Mouse (Mus musculus) embryo, embryonic 10 days (tissue): ENCODE data around the gene Sel1l3.

ENCODE experiments used
- DNase-seq: peaks from one replicate; pipeline ENCODE4 v3.0.0-alpha.2; 2015; ENCODE audit warnings: low spot score

Gene Sel1l3

GRCm38 (mm10) chr5:53213711-53214352 lies at the start of gene Sel1l3:
Gene Sel1l3, minus strand, starts transcription at chr5:53213927.
- DNase-seq = peak; percentile 16

DNA sequence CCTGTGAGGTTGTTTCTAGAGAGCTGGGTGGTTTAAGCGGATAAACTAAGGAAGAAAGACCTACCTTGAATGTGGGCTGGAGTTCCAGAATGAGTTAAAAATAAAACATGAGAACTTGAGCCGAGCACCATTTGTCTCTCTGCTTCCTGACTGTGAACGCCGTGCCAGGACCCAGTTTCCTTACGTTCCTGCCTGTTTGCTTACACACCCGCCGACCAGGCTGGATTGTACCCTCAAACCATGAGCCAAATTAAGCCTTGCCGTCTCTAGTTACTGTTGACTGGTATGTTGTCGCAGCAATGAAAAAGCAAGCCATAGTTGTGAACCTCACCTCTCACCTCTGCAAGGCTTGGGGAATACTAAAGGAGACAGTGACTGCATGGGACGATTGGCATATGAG lies 48.3 kb upstream of the Sel1l3 start:
- DNase-seq = no peak

GRCm38 (mm10) chr5:53259894-53260293 lies 46.2 kb upstream of the Sel1l3 start:
- no peak for DNase-seq

DNA sequence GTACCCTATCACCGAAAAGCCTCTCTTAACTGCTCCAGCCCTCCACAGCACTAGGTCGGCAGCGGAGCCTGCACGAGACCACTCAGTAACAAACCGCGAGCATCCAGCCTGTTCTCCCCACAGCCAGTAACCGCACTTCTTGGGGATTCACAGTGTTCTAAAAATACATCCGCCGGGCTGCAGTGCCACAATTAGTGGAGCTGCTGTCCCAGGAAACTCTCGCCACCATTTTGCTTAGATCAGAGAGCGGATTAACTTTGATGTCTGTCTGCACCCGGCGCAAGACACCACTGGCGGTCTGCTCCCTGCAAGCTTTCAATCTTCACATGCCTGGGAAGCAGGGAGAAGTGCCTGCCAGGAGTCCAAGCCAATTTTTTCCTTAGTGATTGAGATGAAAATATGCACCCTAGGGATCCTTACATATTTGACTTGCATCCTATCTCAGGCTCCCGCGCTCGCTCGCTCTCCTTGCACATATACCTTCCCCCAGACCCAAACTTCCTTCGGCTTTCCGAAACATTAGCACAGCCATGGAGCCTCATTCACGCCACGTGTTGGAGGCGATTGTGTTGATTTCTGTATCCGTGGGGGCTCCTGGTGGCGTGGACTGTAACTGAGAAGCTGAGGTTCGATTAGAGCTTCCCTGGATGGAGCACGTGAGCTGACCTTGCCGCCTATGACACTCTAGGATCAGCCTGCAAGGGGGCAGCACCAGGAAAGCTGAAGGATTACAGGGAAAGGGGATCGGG lies 44.5 kb upstream of the Sel1l3 start:
- peak; percentile 66 for DNase-seq

DNA sequence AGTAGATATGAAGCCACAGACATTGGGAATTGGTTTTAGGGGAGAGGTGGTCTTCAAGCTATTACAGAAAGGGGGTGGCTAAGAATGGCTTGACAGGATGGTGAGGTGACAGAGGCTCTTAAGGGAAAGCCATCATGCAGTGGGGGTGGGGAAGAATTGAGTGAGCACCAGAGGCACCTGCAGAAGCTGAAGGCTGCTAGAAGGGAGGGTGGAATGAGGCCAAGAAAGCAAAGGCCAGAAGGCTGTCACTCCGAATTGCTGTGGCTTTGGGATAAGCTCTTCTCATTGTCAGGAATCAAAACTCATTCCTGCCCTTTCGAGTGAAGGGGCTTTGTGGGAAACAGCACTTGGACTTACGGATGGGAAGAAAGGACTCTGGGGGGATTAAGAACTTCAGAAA lies 41.1 kb upstream of the Sel1l3 start:
- DNase-seq = no peak

- no peak for DNase-seq
Measured at GRCm38 (mm10) chr5:53254154-53254553, 40.4 kb upstream of the Sel1l3 start.

GRCm38 (mm10) chr5:53249431-53250061 lies 35.8 kb upstream of the Sel1l3 start:
- no peak for DNase-seq

- DNase-seq = no peak
Measured at GRCm38 (mm10) chr5:53248499-53248898, 34.8 kb upstream of the Sel1l3 start.

- DNase-seq = no peak
Measured at GRCm38 (mm10) chr5:53243933-53244332, 30.2 kb upstream of the Sel1l3 start.

DNA sequence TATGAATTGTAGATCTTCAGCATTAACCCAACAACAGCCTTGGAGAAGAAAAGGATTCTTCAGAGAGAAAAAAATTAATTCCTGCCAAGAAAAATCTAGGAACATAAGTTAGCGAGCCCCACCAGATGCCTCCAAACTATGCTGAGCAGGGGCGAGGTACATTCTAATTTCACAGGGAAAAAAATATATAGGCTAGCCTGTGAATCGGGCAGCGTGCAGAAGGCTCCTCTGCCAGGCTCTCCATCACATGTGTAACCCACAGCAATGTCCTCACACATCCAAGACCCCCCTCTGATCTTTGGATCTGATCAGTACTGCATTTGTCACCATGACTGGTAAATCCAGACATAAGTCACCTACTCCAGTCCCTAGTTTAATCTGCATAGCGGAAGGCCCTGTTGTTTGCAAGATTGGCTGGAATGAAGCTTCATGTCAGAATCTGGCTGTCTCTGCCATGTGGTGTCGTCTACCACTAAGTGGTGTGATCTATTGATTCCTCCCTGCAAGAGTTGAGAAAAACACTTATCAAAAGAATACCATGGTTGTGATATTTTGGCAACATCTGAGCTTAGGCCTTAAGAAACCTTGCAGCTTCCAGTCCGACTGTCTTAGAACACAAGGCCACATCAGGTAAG lies 29.3 kb upstream of the Sel1l3 start:
- no peak for DNase-seq

DNA sequence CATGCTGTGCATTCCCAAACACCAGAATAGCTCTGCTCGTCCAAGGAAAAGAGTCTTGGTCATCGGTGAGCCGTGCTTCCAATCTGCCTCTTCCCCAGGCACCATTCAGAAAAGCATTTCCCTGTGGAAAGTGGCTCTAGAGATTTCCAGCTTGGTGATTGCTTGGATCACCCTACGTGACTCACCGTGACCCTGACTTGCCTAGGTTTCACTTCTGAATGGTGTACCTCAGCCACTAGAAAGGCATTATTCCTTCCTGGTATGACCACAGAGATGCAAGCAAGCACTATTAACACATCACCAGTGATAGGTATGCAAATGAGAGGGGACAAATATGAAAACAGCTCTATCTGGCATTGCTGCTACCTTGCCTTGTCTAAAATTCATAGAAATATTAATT lies 28.2 kb upstream of the Sel1l3 start:
- no peak for DNase-seq

- no peak for DNase-seq
Measured at GRCm38 (mm10) chr5:53241109-53241508, 27.4 kb upstream of the Sel1l3 start.

DNA sequence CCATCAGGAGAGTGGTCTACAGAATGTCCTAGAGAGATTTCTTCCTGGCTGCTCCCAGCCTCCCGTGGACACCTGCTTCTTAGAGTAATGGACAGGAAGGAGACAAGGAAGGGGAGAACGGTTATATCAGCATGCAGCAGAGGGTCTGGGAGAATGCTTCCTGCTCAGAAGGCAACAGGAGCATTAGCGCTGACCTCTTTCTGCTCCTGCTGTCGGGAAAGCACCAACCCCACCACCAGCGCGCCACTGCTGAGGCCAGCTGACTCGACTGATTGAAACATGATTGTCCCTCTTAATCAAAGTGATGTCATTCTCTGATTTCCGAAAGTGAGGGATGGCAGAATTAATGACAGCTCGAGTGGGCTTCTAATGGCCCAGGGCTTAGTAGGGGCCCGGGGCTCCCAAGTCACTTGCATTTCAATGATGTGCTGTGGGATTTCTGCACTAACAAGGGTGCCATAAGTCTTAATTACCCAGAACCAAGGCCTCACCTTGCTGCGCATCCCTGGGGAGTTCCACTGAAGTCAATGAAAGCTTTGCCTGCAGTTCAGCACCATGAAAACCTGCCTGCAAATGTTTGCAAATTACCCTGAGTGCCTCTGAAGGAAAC lies 26.2 kb upstream of the Sel1l3 start:
- DNase-seq = no peak

DNA sequence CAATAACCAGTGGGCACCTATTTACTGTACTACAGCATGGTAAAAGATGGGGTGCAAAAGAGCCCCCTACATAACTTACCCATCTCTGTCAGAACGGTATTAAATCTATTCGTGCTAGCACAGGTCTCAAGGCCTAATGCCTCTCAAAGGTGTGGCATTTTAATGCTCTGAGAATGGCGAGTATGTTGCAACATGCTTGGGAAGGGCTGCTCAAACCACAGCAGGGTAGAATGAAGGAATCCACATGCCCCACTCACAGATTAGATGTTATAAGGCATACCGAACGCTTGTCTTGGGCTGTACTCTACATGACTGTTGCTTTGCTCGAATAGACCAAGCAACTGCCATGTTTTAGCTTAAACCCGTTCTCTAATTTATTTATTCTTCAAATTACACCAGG lies 25.5 kb upstream of the Sel1l3 start:
- DNase-seq = no peak

DNA sequence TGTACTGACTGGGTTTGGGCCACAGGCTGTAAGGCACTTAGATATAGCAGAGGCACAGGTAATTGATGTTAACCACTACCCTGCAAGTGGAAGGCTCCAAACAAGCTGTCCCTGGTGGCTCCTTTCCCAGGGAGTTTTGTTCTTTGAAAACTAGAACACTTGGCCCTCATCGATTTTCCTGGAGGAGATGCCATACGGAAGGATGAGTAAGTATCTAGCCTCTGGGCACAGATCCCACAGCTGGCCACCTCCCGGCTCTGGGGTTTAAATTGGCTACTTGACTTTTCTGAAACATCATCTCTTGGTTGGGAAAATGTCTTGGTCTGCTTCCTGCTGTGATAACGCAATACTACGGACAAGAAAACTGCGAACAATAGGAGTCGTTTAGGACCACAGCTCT lies 25.0 kb upstream of the Sel1l3 start:
- DNase-seq = no peak

DNA sequence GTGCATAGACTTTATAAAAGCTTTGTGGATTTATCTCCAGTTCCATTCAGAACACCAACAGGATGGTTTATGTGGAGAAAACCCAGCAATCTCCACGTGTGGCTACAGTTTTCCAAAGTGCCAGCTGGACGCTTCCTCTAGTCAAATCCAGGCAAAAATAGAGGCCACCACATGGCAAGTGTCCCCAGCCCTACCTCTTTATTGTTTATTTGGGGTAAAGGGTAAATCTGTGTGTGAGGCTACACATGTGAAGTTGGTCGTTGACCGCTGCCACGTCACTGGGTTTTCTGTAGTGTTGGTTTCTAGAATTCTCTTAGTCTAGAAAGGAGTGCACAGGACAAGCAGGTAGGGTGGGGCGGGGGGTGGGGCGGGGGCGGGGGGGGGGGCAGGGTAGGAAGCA lies 23.0 kb upstream of the Sel1l3 start:
- no peak for DNase-seq

- DNase-seq = peak; percentile 21
Measured at GRCm38 (mm10) chr5:53236136-53236535, 22.4 kb upstream of the Sel1l3 start.

- peak; percentile 78 for DNase-seq
Measured at GRCm38 (mm10) chr5:53235551-53235950, 21.8 kb upstream of the Sel1l3 start.

DNA sequence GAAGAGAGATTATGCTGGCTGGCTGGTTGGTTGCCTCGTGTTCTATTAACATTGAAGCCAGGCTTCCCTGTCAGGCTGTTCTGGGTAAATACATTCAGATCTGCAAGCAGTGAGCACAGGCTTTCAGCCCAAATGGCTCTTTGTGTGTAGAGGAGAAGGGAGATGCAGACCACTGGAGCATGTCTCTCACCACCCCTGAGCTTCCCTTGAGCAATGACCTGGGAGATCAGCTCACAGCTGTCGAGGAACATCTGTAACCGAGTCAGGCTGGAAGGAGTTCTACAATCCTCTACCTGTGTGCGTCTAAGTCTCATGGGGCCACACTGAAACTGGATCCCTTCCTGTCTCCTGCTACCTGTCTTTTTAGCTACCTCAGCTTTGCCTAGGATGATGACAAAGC lies 16.8 kb upstream of the Sel1l3 start:
- DNase-seq = no peak

DNA sequence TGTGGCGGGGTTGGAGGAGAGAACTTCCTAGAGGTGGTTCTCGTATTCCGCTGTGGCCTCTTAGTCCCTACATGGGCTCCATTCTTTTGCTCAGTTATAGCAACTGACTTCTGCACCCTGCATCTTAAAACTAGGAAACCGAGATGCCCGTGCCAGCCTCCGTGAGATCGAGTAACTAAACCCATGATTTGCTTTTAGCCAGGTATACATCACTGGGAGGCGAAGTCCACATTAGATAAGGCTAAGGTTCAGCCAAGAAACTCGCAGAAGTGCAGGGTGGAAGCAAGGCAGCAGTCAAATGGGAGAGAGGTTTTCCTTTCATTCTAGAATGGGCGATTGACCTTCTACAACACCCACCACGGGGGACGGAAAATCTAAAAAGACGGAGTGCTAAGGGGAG lies 11.7 kb upstream of the Sel1l3 start:
- DNase-seq = no peak

DNA sequence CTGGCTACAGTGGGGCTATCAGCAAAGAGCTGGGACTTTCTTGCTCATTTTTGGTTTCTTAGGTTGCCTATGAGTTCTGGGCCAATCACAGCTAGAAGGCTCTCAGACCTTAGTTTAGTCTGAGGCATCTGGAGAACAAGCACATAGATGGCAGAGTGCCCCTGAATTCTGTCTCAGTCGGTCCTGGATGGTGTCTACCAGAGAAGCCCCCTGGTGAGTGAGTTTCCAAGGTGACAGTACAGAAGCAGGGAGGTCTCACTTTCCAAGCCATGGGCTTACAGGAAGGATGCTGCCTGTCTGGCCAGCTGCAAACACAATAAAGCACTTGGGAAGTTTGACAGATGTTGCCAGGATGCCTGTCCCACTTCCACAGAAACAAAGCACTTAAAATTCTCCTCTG lies 1.1 kb upstream of the Sel1l3 start:
- no peak for DNase-seq

DNA sequence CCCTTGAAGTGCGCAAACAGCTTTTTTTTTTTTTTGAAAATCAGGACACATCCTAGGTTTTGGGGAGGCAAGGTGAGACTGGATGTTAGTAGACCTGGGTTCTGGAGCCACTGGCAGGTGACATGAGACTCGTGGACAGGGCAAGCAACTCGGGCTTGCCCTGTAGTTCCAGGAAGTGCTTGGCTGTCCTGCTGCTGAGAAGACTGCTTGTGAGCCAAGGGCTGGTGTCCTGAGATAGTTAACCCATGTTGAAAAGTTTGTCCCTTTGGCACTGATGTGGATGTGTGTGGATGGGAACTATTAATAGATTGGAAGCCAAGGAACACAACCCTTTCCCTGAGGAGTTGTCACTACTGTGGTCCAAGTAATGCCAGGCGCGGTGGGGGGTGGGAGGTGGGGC lies 635 bp upstream of the Sel1l3 start:
- no peak for DNase-seq
